Mouse (Mus musculus) megakaryocyte, adult 5-6 weeks (primary cell): ENCODE measurements around the gene Padi6. TPM values are rescaled to one million over a fixed set of nuclear protein-coding genes. Genes with fewer than 3 reads are reported as not detected.

Experiments
- ATAC-seq: 2 replicates; pipeline ENCODE4 v1.8.0; 2016; ENCODE audit warnings: mild to moderate bottlenecking, inconsistent platforms; ENCODE audit not compliant: poor library complexity, severe bottlenecking
- total RNA-seq, 2 experiments: library from RNA; stranded (forward) in 1 of 2; stranded (reverse) in 1 of 2; fragments of 153-499, 151-499 nt in 1 of 2; fragments of 221-1000, 200-1000 nt in 1 of 2; gene quantifications; 2 replicates each; pipeline versions ENCODE4 v1.2.3 to v1.2.4; 2015 to 2017

Gene Padi6
- not detected in 2 replicates for total RNA-seq (2015)
- total RNA-seq (2017): not detected in 2 replicates

DNA sequence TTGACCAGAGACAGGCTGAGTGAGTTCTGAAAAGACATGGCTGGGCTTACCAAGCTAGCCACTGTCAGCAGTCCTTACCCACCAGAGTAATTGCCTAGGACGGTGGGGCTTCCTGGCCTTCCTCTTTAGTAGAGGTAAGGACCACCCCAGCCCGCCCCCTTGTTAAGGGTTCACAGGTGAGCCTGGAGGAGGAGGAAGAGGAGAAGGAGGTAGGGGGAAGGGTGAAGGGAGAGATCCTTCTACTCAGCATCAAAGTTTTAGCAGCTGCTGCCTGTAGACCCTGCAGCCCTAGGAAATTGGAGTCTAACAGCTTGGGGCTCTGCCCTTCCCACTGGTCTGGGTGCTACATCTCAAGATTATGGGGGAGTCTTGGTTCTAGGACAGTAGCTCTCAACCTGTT is at the start of gene Padi6:
Padi6 (minus strand) TSS at position 101 of the 400 bp plus-strand sequence.
- no peak for ATAC-seq

DNA sequence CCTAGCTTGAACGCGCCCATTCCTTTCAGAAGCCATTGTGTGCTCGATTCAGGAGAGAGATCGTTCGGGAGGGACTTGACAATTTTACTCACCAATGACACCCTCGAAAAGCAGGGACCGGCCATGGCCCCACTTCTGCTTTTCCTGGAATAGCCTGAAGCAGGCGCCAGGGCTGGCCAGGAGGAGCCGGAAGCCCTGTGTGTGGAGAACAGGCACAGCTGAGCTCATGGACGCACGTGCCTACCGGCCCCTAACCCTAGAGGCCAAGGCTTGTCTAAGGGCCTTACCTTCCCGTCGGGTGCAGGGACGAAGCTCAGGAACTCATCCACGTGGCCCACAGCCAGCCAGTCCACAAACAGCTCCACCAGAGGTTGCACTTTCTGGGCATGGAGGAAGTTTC is 48.6 kb upstream of the Padi6 start:
- ATAC-seq: no peak

DNA sequence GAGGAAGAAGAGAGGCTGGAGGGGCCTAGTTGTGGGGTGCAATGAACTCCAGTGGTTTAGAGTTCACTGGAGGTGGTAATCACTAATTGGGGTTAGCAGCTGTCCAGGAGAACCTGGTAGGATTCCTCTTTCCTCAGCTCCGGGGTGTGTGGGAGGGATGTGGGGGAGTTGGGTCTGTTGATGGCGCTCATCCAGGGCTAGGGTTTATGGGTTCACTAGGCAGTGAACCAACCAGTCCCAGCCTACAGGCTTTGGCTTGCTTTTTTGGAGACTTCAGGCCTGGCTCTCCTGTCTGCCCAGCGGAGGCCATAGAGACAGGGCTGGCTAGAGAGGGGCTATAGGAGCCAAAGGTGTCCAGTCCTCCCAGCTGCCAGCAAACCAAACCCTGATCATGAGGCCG is 47.5 kb upstream of the Padi6 start:
- no peak for ATAC-seq

DNA sequence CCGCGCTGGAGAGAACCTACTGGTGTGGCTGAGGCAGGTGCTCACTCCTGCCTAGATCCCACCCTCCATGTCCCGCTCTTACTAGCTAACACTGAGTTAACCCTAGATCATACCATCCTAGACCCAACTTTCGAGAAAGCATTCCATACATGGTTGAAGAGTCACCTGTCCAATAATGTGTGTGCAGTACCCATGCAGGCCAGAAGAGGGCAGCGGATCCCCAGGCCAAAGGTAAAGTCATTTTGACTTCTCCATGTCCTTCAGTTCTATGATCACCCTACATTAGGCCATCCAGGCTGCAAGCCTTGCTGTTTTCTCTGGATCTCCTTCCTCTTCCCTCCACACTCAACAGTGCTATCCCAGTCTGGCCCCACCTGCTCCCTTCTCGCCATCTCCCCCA is 46.5 kb upstream of the Padi6 start:
- peak; percentile 39 for ATAC-seq

DNA sequence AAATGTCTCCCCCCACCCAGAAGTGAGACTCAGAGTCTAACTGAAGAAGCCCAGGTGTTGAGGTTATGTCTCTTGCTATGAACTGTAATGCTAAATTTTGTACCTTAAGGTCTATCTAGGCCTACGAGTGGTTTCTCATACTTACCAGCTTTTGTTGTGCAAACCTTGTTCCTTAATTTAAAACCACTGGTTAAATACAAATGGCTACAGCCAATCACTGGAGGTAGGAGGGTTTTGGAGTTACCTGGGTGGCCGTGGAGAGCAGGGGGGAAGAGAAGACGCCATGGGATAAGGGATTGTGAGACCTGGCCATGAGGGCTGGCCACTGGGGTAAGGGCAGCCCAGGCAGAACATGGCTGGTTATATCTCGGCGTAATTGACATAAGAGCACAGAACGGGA is 45.8 kb upstream of the Padi6 start:
- peak; percentile 51 for ATAC-seq

DNA sequence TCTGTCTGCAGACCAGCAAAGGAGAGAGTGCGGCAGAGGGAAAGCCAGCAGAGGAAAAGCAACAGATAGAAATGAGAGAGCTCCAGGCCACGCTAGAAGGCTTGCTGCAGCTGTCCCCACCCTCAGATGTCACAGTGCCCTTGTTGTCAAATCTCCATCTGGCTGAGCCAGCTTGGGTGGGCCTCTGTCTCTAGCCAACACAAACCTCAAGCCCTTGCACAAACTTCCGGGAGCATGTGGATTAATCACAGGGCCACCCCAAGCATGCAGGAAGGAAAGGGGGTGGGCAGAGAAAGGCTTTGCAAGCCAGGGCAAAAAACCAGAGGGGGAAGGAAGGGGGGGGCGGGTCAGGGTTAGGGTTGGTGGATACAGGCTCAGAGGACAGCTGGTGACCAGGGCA is 45.0 kb upstream of the Padi6 start:
- ATAC-seq: peak; percentile 68

DNA sequence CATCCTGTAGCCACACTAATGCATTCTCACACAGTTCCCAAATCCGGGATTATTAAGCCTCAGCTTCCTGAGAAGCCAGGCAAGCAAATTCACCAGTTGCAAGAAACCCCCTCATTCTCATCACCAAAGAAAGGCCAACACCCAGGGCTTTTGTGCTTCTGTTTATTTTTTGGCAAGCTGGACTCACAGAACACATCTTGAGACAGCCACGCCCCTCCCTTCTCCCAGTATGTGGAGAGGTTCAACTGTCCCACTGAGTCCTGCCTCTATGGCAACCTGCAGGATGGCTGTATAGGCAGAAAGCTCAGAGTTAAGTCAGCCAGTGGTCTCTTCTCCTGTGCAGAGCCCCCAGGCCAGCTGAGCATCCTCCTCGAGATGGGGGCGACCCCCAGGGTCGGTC is 42.8 kb upstream of the Padi6 start:
- ATAC-seq: no peak

DNA sequence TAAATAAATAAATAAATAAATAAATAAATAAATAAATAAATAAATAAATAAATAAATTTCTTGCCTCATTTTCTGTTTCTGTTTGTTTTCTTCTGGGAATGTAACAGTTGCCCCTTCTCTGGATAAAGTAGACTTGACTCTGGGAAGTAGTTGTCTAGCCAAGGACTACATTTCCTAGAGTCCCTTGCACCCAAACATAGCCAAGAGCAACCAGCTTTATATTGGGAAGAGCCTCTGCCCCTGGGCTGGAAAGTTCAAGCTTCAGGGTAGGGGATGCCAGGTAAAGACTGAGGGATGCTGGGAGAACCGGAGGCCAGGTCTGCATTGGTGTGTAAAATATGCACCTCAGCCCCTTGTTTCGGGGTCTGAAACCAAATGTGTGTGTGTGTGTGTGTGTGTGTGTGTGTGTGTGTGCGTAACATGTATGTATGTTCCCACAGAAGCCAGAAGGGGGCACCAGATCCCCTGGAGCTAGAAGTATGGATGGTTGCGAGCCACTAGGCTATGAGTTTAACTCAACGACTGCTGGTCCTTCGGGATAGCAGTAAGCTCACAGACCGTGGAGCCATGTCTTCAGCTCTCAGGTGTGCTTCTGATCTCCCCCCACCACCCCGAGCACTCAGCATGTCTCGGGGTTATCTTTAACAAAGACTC is 42.0 kb upstream of the Padi6 start:
- ATAC-seq: no peak

DNA sequence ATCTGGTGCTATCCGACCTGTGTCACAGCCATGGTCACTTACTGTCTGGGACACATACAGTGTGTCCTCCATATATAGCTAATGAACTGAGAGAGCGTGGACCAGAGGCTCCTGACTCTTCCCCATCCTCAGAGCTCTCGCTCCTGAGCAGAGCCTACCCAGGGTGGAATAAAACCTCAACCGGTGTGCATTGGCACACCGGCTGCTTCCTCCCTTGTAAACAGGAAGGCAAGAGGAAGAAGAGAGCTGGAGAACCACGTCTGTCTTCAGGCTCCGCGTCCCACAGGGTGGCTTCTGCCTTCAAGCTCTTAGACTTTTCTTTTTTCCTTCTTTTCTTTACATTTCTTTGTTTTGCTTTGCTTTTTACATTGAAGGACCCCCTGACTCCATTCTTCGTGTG is 40.4 kb upstream of the Padi6 start:
- peak; percentile 36 for ATAC-seq

DNA sequence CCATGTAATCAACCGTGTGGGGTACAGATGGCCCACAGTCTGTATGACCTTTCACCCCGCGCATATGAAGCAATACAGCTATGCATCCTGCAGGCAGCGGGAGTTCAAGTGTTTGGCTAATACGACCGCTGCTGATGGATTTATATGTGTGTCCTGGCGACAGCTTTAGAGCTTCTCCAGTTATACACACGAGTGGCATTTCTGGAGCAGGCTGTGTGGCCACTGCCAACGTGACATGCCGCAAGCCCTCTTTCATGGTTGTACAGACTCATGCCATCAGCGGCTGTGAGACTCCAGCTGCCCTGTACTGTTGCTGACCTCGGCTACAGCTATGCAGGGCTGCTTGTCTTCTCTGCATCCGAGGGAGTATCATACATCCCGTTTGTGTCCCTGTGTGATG is 38.1 kb upstream of the Padi6 start:
- no peak for ATAC-seq

DNA sequence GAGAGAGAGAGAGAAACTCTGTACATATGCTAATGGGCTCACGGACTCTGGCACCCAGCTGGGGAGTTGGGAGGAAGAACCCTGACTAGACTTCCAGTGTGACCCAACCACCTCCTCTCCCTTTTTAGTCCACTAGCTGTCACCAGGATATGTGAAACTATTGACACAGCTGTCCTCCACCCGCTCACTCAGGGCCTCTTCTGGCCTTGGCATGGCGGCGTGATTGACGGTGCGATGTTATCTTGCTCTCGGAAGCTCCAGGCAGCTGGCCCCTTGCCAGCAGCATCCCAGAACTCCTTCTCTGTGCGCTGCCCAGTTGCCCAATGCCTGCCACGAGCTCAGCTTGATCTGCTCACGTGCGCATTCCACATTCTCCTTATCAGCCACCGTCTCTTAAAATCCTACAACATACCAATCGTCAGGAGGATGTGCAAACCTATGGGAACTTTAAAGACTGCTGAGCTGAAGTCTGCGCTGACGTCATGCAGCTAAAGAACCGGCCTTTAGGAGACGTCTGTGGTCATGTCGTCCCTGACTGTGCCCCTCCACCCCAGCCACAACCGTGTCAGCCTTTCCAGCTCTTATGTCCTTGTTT is 37.5 kb upstream of the Padi6 start:
- ATAC-seq: peak; percentile 19

DNA sequence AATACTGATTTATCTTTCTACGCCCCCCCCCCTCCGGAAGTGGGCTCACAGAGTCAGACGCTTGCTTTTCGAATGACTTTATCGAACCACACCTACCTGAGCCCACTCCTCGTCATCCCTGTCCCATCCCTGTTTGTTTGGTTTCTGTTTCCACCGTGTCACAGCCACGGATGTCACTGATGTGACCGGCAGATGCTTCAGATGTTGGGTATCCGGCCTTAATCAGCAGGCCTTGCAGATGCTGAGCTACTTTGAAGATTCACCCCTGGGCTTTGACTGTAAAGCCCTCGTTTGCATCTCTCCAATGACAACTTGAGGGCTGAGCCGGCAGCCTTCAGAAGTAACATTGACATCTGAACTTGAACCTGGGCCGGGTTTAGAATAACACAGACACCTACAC is 34.2 kb upstream of the Padi6 start:
- no peak for ATAC-seq

DNA sequence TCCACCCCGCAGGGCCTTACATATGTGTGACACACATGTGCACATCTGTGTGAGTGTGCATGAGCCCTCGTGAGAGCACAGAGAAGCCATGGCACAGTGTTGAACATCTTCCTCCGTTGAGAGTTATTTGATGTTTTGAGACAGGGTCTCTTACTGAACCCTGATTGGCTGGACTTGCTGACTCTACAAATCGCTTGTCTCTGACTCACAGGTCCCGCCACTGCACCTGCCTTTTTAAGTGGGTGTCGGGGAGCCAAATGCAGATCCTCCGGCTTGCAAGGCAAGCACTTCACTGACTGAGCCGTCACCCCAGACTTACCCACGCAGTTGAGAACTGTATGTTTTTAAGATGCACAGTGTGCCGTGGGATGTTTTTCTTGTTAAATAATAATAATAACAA is 33.4 kb upstream of the Padi6 start:
- no peak for ATAC-seq

DNA sequence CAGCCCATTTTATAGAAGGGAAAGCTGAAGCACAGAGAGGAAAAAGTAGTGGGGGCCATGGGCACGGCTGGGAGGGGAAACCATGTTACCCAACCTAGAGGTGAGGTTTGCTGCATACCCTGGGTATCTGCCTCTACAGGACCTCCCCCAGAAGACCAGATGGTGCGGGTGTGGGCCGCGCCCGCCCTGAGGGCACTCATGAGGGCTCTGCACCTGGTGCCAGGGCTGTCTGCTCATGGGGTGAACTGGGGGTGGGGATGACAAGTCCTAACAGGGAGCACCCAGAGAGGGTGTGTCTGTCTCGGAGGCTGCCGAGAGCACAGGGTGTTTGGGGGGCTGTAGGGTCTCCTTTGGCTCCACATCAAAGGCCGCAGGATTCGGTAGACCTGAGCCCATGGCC is 32.5 kb upstream of the Padi6 start:
- no peak for ATAC-seq

DNA sequence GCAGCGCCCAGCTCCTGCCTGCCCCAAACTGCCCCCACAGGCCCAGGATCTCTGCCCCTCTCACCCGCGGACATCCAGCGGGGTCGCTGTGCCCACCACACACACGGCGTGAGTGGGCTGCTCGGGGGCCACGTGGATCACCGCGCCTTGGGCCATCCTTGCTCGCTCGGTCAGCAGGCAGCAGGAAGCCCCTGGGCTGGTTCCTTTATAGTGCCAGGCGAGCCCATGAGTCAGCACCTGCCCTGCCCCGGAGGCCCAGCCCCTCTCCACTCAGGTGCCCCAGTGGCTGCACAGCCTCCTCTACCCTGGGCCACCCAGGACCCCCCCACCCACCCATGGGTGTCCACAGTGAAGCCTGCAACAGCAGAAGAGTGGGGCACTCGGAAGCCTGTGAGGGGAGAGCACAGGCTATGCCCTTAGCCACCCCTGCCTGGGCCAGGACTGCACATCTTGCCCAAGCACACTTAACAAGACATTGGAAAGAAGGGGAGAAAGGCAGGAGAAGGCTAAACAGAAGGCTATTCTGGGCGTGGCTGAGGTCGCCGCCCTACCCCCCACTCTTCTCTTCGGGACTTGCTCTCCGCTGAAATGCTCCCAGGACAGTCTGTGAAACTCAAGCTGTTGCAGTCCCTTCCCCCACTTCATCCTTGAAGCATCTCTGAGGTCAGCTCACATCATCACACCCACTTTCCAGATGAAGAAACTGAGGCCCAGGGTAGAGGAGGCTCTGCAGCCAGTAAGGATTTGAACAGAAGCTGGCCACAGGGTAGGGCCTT is 31.8 kb upstream of the Padi6 start, which contains the start of gene Padi4:
Padi4 (minus strand) TSS at position 212 of the 776 bp plus-strand sequence.
- peak; percentile 64 for ATAC-seq

DNA sequence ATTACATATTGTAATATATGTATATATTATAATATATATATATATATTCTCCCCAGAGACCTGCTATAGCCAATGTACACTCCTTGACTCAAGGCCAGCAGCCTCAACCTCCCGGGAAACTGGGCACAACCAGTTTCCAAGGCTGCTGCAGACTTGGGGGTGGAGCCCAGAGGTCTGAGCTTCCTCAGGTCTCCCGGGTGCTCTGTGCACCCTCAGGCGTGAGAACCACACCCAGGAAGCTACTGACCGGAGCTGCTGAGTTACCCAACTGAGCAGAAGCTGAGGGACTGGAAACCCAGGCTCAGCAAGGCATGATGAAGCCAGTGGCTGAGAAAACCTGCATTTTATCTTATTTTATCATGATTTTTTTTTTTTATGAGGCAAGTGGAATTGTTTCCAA is 28.6 kb upstream of the Padi6 start:
- peak; percentile 74 for ATAC-seq

DNA sequence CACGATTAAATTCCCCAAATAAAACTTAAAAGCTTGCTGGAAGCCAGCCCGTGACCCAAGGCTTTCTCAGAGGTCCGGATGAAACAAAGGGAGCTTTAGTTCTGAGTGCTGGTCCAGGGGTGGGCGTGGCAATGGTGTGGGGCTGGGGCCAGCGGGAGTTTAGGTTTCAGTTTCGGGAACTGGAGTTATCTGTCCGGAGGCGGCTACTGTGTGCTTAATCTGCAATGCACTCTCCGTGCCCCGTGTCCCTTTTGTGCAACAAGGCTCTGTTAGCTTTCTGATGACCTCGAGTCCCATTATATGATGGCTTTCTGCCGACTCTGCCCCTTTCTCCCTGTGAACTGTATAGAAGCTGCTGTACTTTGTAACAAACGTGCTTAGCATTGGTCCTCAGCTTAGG is 28.0 kb upstream of the Padi6 start:
- ATAC-seq: peak; percentile 23

DNA sequence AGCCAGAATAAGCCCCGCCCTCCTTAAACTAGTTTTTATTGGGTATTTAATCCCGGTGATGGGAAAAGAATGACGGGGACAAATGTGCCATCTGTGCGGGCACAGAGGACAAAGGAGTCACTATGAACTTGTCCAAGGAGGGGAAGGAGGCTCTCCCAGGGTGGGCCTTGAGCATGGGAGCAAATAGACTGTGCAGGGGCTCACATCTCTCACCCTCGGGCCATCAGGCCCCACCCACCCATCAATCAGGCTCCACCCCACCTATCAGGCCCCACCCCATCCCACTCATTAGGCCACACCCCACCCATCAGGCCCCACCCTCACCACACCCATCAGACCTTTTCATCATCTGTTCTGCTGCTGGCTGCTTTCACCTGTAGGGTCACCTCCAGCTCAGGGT is 26.5 kb upstream of the Padi6 start:
- ATAC-seq: no peak

DNA sequence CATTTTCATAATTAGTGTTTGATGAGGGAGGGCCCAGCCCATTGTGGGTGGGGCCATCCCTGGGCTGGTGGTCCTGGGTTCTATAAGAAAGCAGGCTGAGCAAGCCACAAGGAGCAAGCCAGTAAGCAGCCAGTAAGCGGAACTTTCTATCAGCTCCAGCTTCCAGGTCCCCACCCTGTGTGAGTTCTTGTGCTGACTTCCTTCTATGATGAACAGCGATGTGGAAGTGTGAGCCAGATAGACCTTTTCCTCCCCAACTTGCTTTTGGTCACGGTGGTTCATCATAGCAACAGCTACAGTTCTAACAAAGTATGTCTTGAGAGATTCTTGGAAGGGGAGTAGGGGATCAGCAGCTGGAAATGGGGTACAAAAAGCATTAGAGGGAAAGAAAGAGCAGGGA is 23.5 kb upstream of the Padi6 start:
- ATAC-seq: peak; percentile 61

DNA sequence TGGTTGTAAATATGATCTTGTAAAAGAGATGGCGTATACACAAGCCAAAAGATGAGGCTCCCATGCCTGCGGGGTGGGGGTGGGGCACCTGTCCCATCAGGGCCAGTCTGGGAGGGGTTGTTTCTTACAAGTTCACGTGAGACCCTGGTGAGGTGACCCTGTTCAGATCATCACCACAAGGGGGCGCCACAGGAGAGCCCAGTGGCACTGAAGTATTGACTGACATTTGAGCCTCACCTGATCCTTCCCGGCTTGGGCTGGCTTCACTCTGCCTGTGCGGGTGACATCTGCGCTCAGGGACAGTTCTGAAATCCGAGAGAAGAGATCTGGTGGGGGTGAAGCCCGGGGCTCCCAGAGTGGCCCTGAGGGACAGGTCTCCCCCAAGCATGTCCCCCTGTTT is 20.7 kb upstream of the Padi6 start:
- ATAC-seq: peak; percentile 83

DNA sequence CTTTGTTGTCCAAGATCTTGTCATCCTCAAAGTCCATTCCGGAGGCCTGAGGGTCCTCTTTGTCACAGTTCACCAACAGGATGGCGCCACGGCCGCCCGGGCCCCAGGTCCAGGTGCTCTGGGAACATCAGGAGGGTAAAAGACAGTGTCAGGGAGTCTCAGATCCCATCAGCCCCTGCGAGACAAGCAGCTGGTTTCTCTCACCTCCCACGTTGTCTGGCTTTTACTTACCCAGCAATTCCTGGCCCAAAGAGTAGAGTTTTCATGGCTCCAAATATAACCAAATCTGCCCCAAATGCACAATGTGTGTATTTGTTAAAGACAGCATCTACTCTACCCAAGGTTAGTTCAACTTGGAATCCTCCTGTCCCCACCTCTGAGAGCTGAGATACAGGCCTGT is 19.2 kb upstream of the Padi6 start:
- no peak for ATAC-seq

DNA sequence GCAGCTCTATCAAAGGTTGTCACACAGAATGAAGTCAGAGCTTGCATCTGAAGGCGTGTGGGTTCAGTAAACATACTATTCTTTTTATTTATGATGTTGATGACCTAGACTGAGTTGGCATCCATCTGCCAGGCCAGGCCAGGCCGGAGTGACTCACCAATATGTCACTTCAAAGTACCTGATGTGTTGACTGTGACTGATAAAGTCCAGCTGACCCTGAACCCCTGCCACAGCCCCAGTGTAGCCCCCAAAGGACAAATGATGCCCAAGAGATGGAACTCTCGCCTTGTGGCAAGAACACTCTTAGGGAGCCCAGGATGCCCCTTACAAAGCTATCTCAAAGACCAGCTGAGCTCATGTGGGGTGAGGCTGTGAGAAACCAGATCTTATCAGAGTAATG is 13.4 kb upstream of the Padi6 start:
- ATAC-seq: no peak
